Mouse (Mus musculus) embryonic fibroblast, embryonic 13.5 days (primary cell): ENCODE measurements around the gene Gpam. TPM values are rescaled to one million over a fixed set of nuclear protein-coding genes. Genes with fewer than 3 reads are reported as not detected.

Source experiments
- H3K27ac ChIP-seq: 2 replicates; pipeline ENCODE4 v1.5.1; 2012; ENCODE audit warnings: low read length, control low read depth, inconsistent platforms; ENCODE audit not compliant: insufficient read depth
- H3K4me1 ChIP-seq: 2 replicates; pipeline ENCODE4 v1.6.1; 2011; ENCODE audit warnings: low read length; ENCODE audit not compliant: control insufficient read depth, insufficient read depth
- H3K4me3 ChIP-seq: 2 replicates; pipeline ENCODE4 v1.5.1; 2011; ENCODE audit warnings: mild to moderate bottlenecking, control low read depth, low read length; ENCODE audit not compliant: insufficient read depth
- CTCF ChIP-seq: IDR thresholded peaks from 2 replicates; pipeline ENCODE4 v1.5.1; 2011; ENCODE audit warnings: mild to moderate bottlenecking, control low read depth, low read length, moderate library complexity, borderline replicate concordance; ENCODE audit not compliant: insufficient read depth
- POLR2A ChIP-seq: IDR thresholded peaks from 2 replicates; pipeline ENCODE4 v1.6.1; 2011; ENCODE audit warnings: low read depth, mild to moderate bottlenecking, control low read depth, low read length, moderate library complexity
- polyA plus RNA-seq: library from polyadenylated mRNA; stranded (reverse); fragments of >200 nt; gene quantifications from 2 replicates; pipeline ENCODE4 v1.2.4, GENCODE M21; 2011; ENCODE audit warnings: low read depth; ENCODE audit not compliant: missing spikeins, insufficient read length

The Gpam gene
- polyA plus RNA-seq, 1 experiment = 13.7 TPM

GRCm38 (mm10) chr19:55107896-55108295 is 19.1 kb downstream of the Gpam start:
- no peaks in the 10 kb centered on the region for H3K4me1 ChIP-seq
- no peak overlapping the region for H3K27ac ChIP-seq
- H3K4me3 ChIP-seq = no peak overlapping the region
- TF ChIP-seq CTCF = no peak
- TF ChIP-seq POLR2A = no peak

GRCm38 (mm10) chr19:55105969-55106368 is 21.1 kb downstream of the Gpam start:
- H3K4me1 ChIP-seq = no peaks in the 10 kb centered on the region
- no peak for TF ChIP-seq POLR2A
- TF ChIP-seq CTCF = no peak
- H3K27ac ChIP-seq = no peak overlapping the region
- no peak overlapping the region for H3K4me3 ChIP-seq

GRCm38 (mm10) chr19:55103081-55103830 is 23.8 kb downstream of the Gpam start:
- Histone ChIP-seq H3K4me3 (no peak overlapping the region), H3K4me1 (no peaks in the 10 kb centered on the region), H3K27ac (peak overlapping the region; percentile 51)
- TF ChIP-seq POLR2A (no peak), CTCF (no peak)

- H3K27ac ChIP-seq = no peak overlapping the region
These were observed 25.4 kb downstream of the Gpam start for GRCm38 (mm10) chr19:55101659-55102058.

GRCm38 (mm10) chr19:55100227-55101140 is 26.6 kb downstream of the Gpam start:
- Histone ChIP-seq H3K27ac (no peak overlapping the region), H3K4me1 (no peaks in the 10 kb centered on the region), H3K4me3 (peak overlapping the region; percentile 75)
- TF ChIP-seq POLR2A (no peak), CTCF (no peak)

More at GRCm38 (mm10) chr19:55101659-55102058, 25.4 kb downstream of the Gpam start:
- no peak for TF ChIP-seq CTCF
- no peak for TF ChIP-seq POLR2A
- Histone ChIP-seq H3K4me3 (no peak overlapping the region), H3K4me1 (no peaks in the 10 kb centered on the region)

GRCm38 (mm10) chr19:55099184-55100160 is 27.6 kb downstream of the Gpam start:
- Histone ChIP-seq H3K27ac (no peak overlapping the region), H3K4me1 (no peaks in the 10 kb centered on the region), H3K4me3 (peak overlapping the region; percentile 75)
- TF ChIP-seq POLR2A (peak; percentile 98), CTCF (no peak)

GRCm38 (mm10) chr19:55098409-55099183 is 28.4 kb downstream of the Gpam start:
- TF ChIP-seq POLR2A (no peak), CTCF (no peak)
- Histone ChIP-seq H3K4me3 (peak overlapping the region; percentile 75), H3K4me1 (no peaks in the 10 kb centered on the region), H3K27ac (no peak overlapping the region)

GRCm38 (mm10) chr19:55097396-55097967 is 29.6 kb downstream of the Gpam start:
- TF ChIP-seq POLR2A (no peak), CTCF (no peak)

More at GRCm38 (mm10) chr19:55097396-55097967, 29.6 kb downstream of the Gpam start:
- Histone ChIP-seq H3K4me3 (no peak overlapping the region), H3K27ac (no peak overlapping the region), H3K4me1 (no peaks in the 10 kb centered on the region)
